Mouse (Mus musculus): Measurements from ENCODE around the gene Tbc1d16.

Tbc1d16 gene

GRCm38 (mm10) chr11:119208870-119209370 is 19.4 kb downstream of the Tbc1d16 start:
- no peak for DNase-seq (ENCODE audit: low read depth, low spot score)

- DNase-seq (ENCODE audit: low read depth, low spot score): no peak
These were observed 20.3 kb downstream of the Tbc1d16 start for GRCm38 (mm10) chr11:119207986-119208385.

- DNase-seq (ENCODE audit: low read depth, low spot score): peak; percentile 44
These were observed 21.7 kb downstream of the Tbc1d16 start for GRCm38 (mm10) chr11:119206562-119206961.

GRCm38 (mm10) chr11:119205738-119206137 is 22.6 kb downstream of the Tbc1d16 start:
- no peak for DNase-seq (ENCODE audit: low read depth, low spot score)

GRCm38 (mm10) chr11:119203423-119203822 is 24.9 kb downstream of the Tbc1d16 start:
- DNase-seq (ENCODE audit: low read depth, low spot score): no peak

- no peak for DNase-seq (ENCODE audit: low read depth, low spot score)
These were observed 29.1 kb downstream of the Tbc1d16 start for GRCm38 (mm10) chr11:119199233-119199601.

- peak; percentile 37 for DNase-seq (ENCODE audit: low read depth, low spot score)
These were observed 29.6 kb downstream of the Tbc1d16 start for GRCm38 (mm10) chr11:119198564-119199232.

- DNase-seq (ENCODE audit: low read depth, low spot score): no peak
These were observed 30.4 kb downstream of the Tbc1d16 start for GRCm38 (mm10) chr11:119197618-119198563.

- DNase-seq (ENCODE audit: low read depth, low spot score): no peak
These were observed 35.7 kb downstream of the Tbc1d16 start for GRCm38 (mm10) chr11:119192605-119193004.

GRCm38 (mm10) chr11:119192176-119192575 is 36.1 kb downstream of the Tbc1d16 start:
- no peak for DNase-seq (ENCODE audit: low read depth, low spot score)

- no peak for DNase-seq (ENCODE audit: low read depth, low spot score)
These were observed 36.7 kb downstream of the Tbc1d16 start for GRCm38 (mm10) chr11:119191606-119192081.

- DNase-seq (ENCODE audit: low read depth, low spot score): peak; percentile 74
These were observed 37.8 kb downstream of the Tbc1d16 start for GRCm38 (mm10) chr11:119190498-119190897.

GRCm38 (mm10) chr11:119189319-119189718 is 39.0 kb downstream of the Tbc1d16 start:
- DNase-seq (ENCODE audit: low read depth, low spot score): no peak

GRCm38 (mm10) chr11:119188389-119188788 is 39.9 kb downstream of the Tbc1d16 start:
- DNase-seq (ENCODE audit: low read depth, low spot score): no peak

- no peak for DNase-seq (ENCODE audit: low read depth, low spot score)
These were observed 40.5 kb downstream of the Tbc1d16 start for GRCm38 (mm10) chr11:119187800-119188197.

- peak; percentile 73 for DNase-seq (ENCODE audit: low read depth, low spot score)
These were observed 41.1 kb downstream of the Tbc1d16 start for GRCm38 (mm10) chr11:119186989-119187799.

- no peak for DNase-seq (ENCODE audit: low read depth, low spot score)
These were observed 41.9 kb downstream of the Tbc1d16 start for GRCm38 (mm10) chr11:119186381-119186780.

GRCm38 (mm10) chr11:119183684-119184310 is 44.5 kb downstream of the Tbc1d16 start:
- peak; percentile 41 for DNase-seq (ENCODE audit: low read depth, low spot score)

- no peak for DNase-seq (ENCODE audit: low read depth, low spot score)
These were observed 46.4 kb downstream of the Tbc1d16 start for GRCm38 (mm10) chr11:119181861-119182395.

GRCm38 (mm10) chr11:119180824-119181582 is 47.3 kb downstream of the Tbc1d16 start:
- peak; percentile 56 for DNase-seq (ENCODE audit: low read depth, low spot score)

All from CD4-positive helper T cell, adult 2 months (primary cell).